Mouse (Mus musculus): Measurements from ENCODE around the gene Hist1h2ab.
"Not testable (repeated sequence)": the region's sequence is repeated elsewhere in the genome, so short reads cannot be mapped to it uniquely, and the experiment has no call there.

Hist1h2ab gene

GRCm38 (mm10) chr13:23750839-23751477, at the start of gene Hist1h2ab:
Gene Hist1h2ab, plus strand, starts transcription at chr13:23751126.
- DNase-seq (ENCODE audit: low read depth, low spot score) = peak; percentile 84

- DNase-seq (ENCODE audit: low read depth, low spot score) = no peak
Observed at GRCm38 (mm10) chr13:23702220-23702619, 48.7 kb upstream of the Hist1h2ab start.

GRCm38 (mm10) chr13:23702801-23703200, 48.1 kb upstream of the Hist1h2ab start:
- not testable (repeated sequence) for DNase-seq (ENCODE audit: low read depth, low spot score)

- no peak for DNase-seq (ENCODE audit: low read depth, low spot score)
Observed at GRCm38 (mm10) chr13:23705751-23706356, 45.1 kb upstream of the Hist1h2ab start.

DNA sequence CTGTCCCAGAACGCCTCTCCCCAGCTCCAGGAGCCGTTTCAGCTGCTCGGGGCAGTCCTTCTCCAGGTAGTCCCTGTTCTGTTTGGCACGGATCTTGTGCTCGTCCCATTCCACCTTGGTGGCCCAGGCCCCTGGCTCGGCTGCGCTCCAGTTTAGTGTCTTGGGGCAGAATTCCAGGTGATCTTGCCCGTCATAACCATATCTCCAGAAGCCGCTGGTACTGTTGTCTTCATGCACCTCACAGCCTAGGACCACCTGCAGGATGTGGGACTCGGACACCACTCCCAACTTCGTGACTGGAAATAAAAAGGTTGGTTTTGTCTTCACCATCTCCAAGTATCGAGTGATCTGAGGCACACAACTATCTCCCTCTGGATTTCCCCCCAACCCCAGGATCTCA, 44.2 kb upstream of the Hist1h2ab start:
- DNase-seq (ENCODE audit: low read depth, low spot score) = no peak

DNA sequence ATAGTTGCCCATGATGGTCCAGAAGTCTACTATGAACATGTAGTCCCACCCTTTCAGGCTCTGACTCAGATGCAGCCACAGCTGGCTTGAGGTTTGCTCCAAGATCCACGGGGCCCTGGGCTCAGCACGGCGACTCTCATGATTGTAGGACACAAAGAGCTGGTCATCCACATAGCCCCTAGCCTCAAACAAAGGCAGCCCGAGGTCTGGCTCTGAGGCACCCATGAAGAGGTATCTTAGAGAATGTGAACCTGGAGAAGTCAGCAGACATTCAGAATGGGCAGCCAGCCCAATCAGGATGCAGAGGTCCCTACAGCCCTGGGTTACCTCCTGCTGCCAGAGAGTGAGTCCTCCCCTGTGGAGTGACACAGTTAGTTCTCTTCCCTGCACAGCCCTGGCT, 42.9 kb upstream of the Hist1h2ab start:
- no peak for DNase-seq (ENCODE audit: low read depth, low spot score)

GRCm38 (mm10) chr13:23708654-23709053, 42.3 kb upstream of the Hist1h2ab start:
- no peak for DNase-seq (ENCODE audit: low read depth, low spot score)

- no peak for DNase-seq (ENCODE audit: low read depth, low spot score)
Observed at GRCm38 (mm10) chr13:23709714-23710373, 41.1 kb upstream of the Hist1h2ab start.

GRCm38 (mm10) chr13:23710374-23711089, 40.4 kb upstream of the Hist1h2ab start, which contains the start of gene Hfe:
Gene Hfe, minus strand, starts transcription at chr13:23710854.
- DNase-seq (ENCODE audit: low read depth, low spot score) = no peak

GRCm38 (mm10) chr13:23716261-23717042, 34.5 kb upstream of the Hist1h2ab start:
- DNase-seq (ENCODE audit: low read depth, low spot score) = no peak

- DNase-seq (ENCODE audit: low read depth, low spot score) = no peak
Observed at GRCm38 (mm10) chr13:23717176-23717575, 33.8 kb upstream of the Hist1h2ab start.

- DNase-seq (ENCODE audit: low read depth, low spot score) = not testable (repeated sequence)
Observed at GRCm38 (mm10) chr13:23717593-23718245, 33.2 kb upstream of the Hist1h2ab start.

DNA sequence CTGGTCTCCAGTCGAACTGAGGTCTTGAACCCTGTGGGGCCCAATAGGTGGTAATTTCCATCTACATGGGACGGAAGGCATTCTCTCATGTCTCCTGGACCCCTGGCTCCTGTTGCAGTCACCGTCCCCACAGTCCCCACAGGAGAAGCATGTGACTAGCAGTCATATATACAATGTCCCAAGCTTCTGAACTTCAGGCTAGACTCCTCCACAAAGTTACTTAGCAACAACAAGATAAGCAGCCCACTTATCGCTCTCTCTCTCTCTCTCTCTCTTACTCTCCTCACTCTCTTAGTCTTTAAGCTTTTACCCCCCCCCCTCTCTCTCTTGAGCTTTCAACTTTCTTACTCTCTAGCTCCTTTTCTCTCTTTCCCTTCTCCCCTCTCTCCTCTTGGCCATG, 26.7 kb upstream of the Hist1h2ab start:
- DNase-seq (ENCODE audit: low read depth, low spot score) = no peak

GRCm38 (mm10) chr13:23725213-23725612, 25.7 kb upstream of the Hist1h2ab start:
- no peak for DNase-seq (ENCODE audit: low read depth, low spot score)

GRCm38 (mm10) chr13:23728472-23729191, 22.3 kb upstream of the Hist1h2ab start:
- no peak for DNase-seq (ENCODE audit: low read depth, low spot score)

- DNase-seq (ENCODE audit: low read depth, low spot score) = no peak
Observed at GRCm38 (mm10) chr13:23729192-23729525, 21.8 kb upstream of the Hist1h2ab start.

- DNase-seq (ENCODE audit: low read depth, low spot score) = no peak
Observed at GRCm38 (mm10) chr13:23729706-23730105, 21.2 kb upstream of the Hist1h2ab start.

DNA sequence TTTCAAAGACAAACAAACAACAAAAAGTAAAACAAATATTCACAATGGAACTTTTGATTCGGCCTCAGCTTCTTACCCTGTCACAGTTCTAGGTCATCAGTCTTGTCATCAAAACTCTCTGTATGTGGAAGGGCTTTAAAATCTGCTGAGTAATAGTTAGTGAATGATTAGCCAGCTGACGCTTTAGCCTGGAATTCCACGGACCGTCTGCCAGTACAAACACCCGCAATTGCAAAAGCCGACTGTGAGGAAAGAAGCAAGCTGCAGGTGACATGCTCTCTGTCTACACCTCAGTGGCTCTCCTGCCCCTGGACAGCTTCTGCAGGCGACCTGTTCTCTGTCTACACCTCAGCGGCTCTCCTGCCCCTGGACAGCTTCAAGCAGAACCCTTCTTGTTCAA, 20.4 kb upstream of the Hist1h2ab start:
- no peak for DNase-seq (ENCODE audit: low read depth, low spot score)

DNA sequence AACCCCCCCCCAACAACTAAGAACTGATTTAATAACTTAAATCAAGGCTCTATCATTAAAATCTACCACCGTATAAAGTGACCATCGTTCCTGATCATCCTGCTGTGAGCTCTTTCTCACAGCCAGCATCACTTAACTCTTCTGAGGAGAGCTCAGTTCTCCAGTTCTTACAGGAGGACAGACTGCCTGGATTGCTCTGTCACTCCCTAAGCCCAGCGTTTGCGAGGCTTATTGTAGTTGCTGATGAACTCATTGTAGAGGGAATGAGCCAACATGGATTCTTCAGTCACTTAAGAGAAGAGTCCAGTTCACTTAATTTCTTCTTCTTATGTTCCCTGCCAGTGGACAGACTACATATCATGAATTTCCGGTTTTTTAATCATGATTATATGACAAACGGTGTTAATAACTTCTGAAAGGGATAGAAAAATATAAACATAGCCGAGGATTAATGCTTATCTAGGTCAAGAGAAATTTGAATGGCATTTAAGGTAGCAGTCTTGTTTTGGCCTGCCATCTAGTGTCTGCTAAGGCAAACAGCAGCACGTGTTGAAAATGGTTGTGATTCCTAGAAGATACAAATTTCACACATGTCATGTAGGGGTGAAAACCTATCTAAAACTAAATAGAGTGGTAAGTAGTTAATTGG, 18.6 kb upstream of the Hist1h2ab start:
- DNase-seq (ENCODE audit: low read depth, low spot score) = no peak

GRCm38 (mm10) chr13:23737091-23737490, 13.8 kb upstream of the Hist1h2ab start:
- DNase-seq (ENCODE audit: low read depth, low spot score) = no peak

Data from telencephalon, adult 2 months (tissue).